Comparison of ENCODE assay signal across 27 mouse cellular contexts in genomic region chr4:107240196-107240595, GRCm38 (mm10). TPM values are rescaled to one million over a fixed set of nuclear protein-coding genes. Genes with fewer than 3 reads are reported as not detected.
DNase-seq lines count a peak whose midpoint lies in the region; ATAC-seq and TF ChIP-seq lines count a peak whose summit lies in the region.
"Had no signal": no experiment of that assay in that cellular context is flagged by ENCODE, and none has a peak within 500 bp of the region (broad histone marks: within the 10 kb centered on the region; RNA-seq: fewer than 3 reads in every experiment).

No protein-coding gene starts in this region.

- H3K4me2 ChIP-seq in liver, embryonic 12.5 days = no peak overlapping the region

- no peak for TF ChIP-seq CTCF in liver, adult 2 months (IDR thresholded peaks at IDR 0.05; ENCODE audit: low read depth, low read length)

- no peak for ATAC-seq in liver, embryonic 12.5 days
- ATAC-seq in erythroblast, adult 5-6 weeks (replicated peaks; ENCODE audit: low FRiP score, poor library complexity, severe bottlenecking) = no peak
- ATAC-seq: activated CD4-positive, CD25-positive, alpha-beta regulatory T cell, adult 4 months; CD4-positive, CD25-positive, alpha-beta regulatory T cell, adult 4 months; Patski had no signal

- H3K27ac ChIP-seq in liver, adult 2 months (replicated peaks; ENCODE audit: insufficient read depth, low read depth, low read length) = no peak overlapping the region
- no peak overlapping the region for H3K27ac ChIP-seq in liver, embryonic 12.5 days

- no peaks in the 10 kb centered on the region for H3K9me3 ChIP-seq in liver, embryonic 12.5 days (replicated peaks)
- H3K9me3 ChIP-seq: G1E had no signal

- peak; percentile 70 for DNase-seq in heart, adult 11 months
- DNase-seq in heart, postnatal 4 days = no peak
- DNase-seq in liver, adult 2 months (ENCODE audit: extremely low read depth, low read depth, low spot score) = peak; percentile 48
- peak; percentile 72 for DNase-seq in fat pad, adult 2 months (ENCODE audit: extremely low read depth, low read depth, low spot score)
- DNase-seq in gonadal fat pad, adult 2 months (ENCODE audit: low read depth) = peak; percentile 75
- DNase-seq in urinary bladder, postnatal 10 days (ENCODE audit: low spot score) = no peak
- DNase-seq: adrenal gland, adult 2 months; adrenal gland, adult 8-10 months; adrenal gland, postnatal 10 days; adrenal gland, postnatal 14 days; adrenal gland, postnatal 25 days; adrenal gland, postnatal 36 days; B cell, adult 2 months; cerebellum, adult 11 months; cerebellum, adult 11-12 months had no signal

- 65% methylated on average over 6 of the region's 6 CpGs for WGBS in liver, adult 2 months
- WGBS in liver, embryonic 12.5 days (ENCODE audit: insufficient replicate concordance) = 87% methylated on average over 6 of the region's 6 CpGs

- peaks cover 3% of the 10 kb centered on the region for H3K4me1 ChIP-seq in liver, adult 2 months (ENCODE audit: control insufficient read depth, insufficient read depth, low read length)
- peaks cover 6% of the 10 kb centered on the region; the same call in 1 of the 2 replicates for H3K4me1 ChIP-seq in liver, embryonic 12.5 days

- no peak for TF ChIP-seq POLR2A in liver, adult 2 months (IDR thresholded peaks at IDR 0.05; ENCODE audit: extremely low read depth, insufficient read depth, low read length)

- H3K4me3 ChIP-seq in liver, adult 2 months (ENCODE audit: insufficient read depth, low read depth, low read length) = no peak overlapping the region
- no peak overlapping the region for H3K4me3 ChIP-seq in liver, embryonic 12.5 days

- H3K9ac ChIP-seq in liver, adult 2 months (ENCODE audit: low read depth, low read length) = no peak overlapping the region
- no peak overlapping the region for H3K9ac ChIP-seq in liver, embryonic 12.5 days

- no peaks in the 10 kb centered on the region for H3K27me3 ChIP-seq in liver, adult 2 months (ENCODE audit: control insufficient read depth, insufficient read depth, low read length)
- H3K27me3 ChIP-seq in liver, embryonic 12.5 days (replicated peaks) = no peaks in the 10 kb centered on the region
- H3K27me3 ChIP-seq: CH12.LX, Patski had no signal

- peaks cover 30% of the 10 kb centered on the region for H3K36me3 ChIP-seq in liver, adult 2 months (ENCODE audit: control insufficient read depth, insufficient read depth, low read length)
- peaks cover 64% of the 10 kb centered on the region for H3K36me3 ChIP-seq in liver, embryonic 12.5 days

- no peaks in the 10 kb centered on the region for H3K79me2 ChIP-seq in liver, adult 2 months (ENCODE audit: control insufficient read depth, insufficient read depth, low read length)

RNA-seq across cellular contexts. Expression of gene Lrrc42, which starts 13.1 kb away (rescaled TPM):
- 10 to 100 TPM; 23.1 to 24.9 TPM for total RNA-seq in heart, postnatal 4 days (2021)
- 8.3 and 11.4 TPM in 2 replicates for total RNA-seq in liver, adult 2 months (2014; rRNA removed)
- 6.3 and 6.6 TPM in 2 replicates for polyA plus RNA-seq in liver, adult 2 months (2012; rRNA removed)
- 19.7 and 21.7 TPM in 2 replicates for polyA plus RNA-seq in liver, embryonic 12.5 days (2016; fragmentation: Nextera tagmentation; extraction: Ambion mirVana)
- 7.7 and 8.8 TPM in 2 replicates for polyA plus RNA-seq in gonadal fat pad, adult 2 months (2012; rRNA removed)
- total RNA-seq in erythroblast, adult 5-6 weeks (2015; ENCODE audit: low replicate concordance) = 2.3 and 12.3 TPM in 2 replicates
- 11.9 and 13.1 TPM in 2 replicates for total RNA-seq in erythroblast, adult 5-6 weeks (2017; ENCODE audit: low replicate concordance)

RNA-seq across cellular contexts. Expression of gene Hspb11, which starts 13.2 kb away (rescaled TPM):
- 10 to 100 TPM; 16.1 to 18.4 TPM for total RNA-seq in heart, postnatal 4 days (2021)
- total RNA-seq in liver, adult 2 months (2014; rRNA removed) = 9.1 and 10.2 TPM in 2 replicates
- 0.85 and 2.0 TPM in 2 replicates for polyA plus RNA-seq in liver, adult 2 months (2012; rRNA removed)
- 9.2 and 10.4 TPM in 2 replicates for polyA plus RNA-seq in liver, embryonic 12.5 days (2016; fragmentation: Nextera tagmentation; extraction: Ambion mirVana)
- 4.0 and 5.1 TPM in 2 replicates for polyA plus RNA-seq in gonadal fat pad, adult 2 months (2012; rRNA removed)
- total RNA-seq in erythroblast, adult 5-6 weeks (2015; ENCODE audit: low replicate concordance) = 7.3 TPM in 1 of 2 replicates, not detected in the other
- 0.98 TPM in 1 of 2 replicates, not detected in the other for total RNA-seq in erythroblast, adult 5-6 weeks (2017; ENCODE audit: low replicate concordance)

RNA-seq across cellular contexts. Expression of gene Ldlrad1, which starts 31.2 kb away (rescaled TPM):
- total RNA-seq in heart, postnatal 4 days (2021) = not detected
- not detected in 2 replicates for total RNA-seq in liver, adult 2 months (2014; rRNA removed)
- 0.11 TPM in 1 of 2 replicates, not detected in the other for polyA plus RNA-seq in liver, adult 2 months (2012; rRNA removed)
- polyA plus RNA-seq in liver, embryonic 12.5 days (2016; fragmentation: Nextera tagmentation; extraction: Ambion mirVana) = not detected in 2 replicates
- polyA plus RNA-seq in gonadal fat pad, adult 2 months (2012; rRNA removed) = 0.19 and 0.23 TPM in 2 replicates
- total RNA-seq in erythroblast, adult 5-6 weeks (2015; ENCODE audit: low replicate concordance) = 1.5 TPM in 1 of 2 replicates, not detected in the other
- total RNA-seq in erythroblast, adult 5-6 weeks (2017; ENCODE audit: low replicate concordance) = not detected in 2 replicates
- total RNA-seq: adrenal gland, adult 18-20 months; adrenal gland, adult 2 months; adrenal gland, adult 8-10 months; adrenal gland, postnatal 14 days; adrenal gland, postnatal 36 days; adrenal gland, postnatal 4 days; CH12.LX; ES-E14 had no signal
- polyA plus RNA-seq: brain, embryonic 14.5 days; C2C12; G1E; Patski had no signal

Comparison
In these comparisons a context has a peak if more than half of its experiments do, and no peak if none do; other contexts are left out.
1. DNase-seq: peak in heart, adult 11 months (single experiment), liver, adult 2 months (single experiment), fat pad, adult 2 months (single experiment) and gonadal fat pad, adult 2 months (single experiment); none in heart, postnatal 4 days (single experiment) and urinary bladder, postnatal 10 days (single experiment).